Mouse (Mus musculus): Measurements from ENCODE around the gene Six2.

- TF ChIP-seq POLR2A (IDR thresholded peaks at IDR 0.05; ENCODE audit: control insufficient read depth, low read depth, low read length) (no peak), CTCF (IDR thresholded peaks at IDR 0.05; ENCODE audit: control insufficient read depth, insufficient read depth, insufficient replicate concordance, low read depth, low read length) (no peak)
Measured at GRCm38 (mm10) chr17:85730231-85731015, 42.3 kb upstream of the Six2 start.

Data from testis, adult 2 months (tissue).